Mouse (Mus musculus) limb, embryonic 14.5 days (tissue): ENCODE measurements around the gene Tmed8. TPM values are rescaled to one million over a fixed set of nuclear protein-coding genes. Genes with fewer than 3 reads are reported as not detected.
"Not testable (repeated sequence)": the region's sequence is repeated elsewhere in the genome, so short reads cannot be mapped to it uniquely, and the experiment has no call there.

ENCODE experiments used
- ATAC-seq: fragments of 200-750 bp; cut with Nextera tagmentation; 2 replicates; pipeline ENCODE4 v1.8.0; 2017; ENCODE audit warnings: low read depth, moderate number of reproducible peaks, moderate TSS enrichment; ENCODE audit not compliant: low FRiP score
- DNase-seq: peaks from one replicate; pipeline ENCODE4 v3.0.0-alpha.2; 2015; ENCODE audit warnings: low spot score
- H3K27ac ChIP-seq: fragments of 300-500 bp; sonication (generic); replicated peaks from 2 replicates; pipeline ENCODE4 v1.5.1; 2014; ENCODE audit warnings: low read depth, mild to moderate bottlenecking, low read length, moderate library complexity, mixed read lengths
- H3K27me3 ChIP-seq: fragments of 300-500 bp; sonication (generic); 2 replicates; pipeline ENCODE4 v1.6.1; 2014; ENCODE audit warnings: low read length, mixed read lengths; ENCODE audit not compliant: control insufficient read depth, insufficient read depth
- H3K36me3 ChIP-seq: fragments of 300-500 bp; sonication (generic); 2 replicates; pipeline ENCODE4 v1.6.1; 2014; ENCODE audit warnings: mild to moderate bottlenecking, low read length, moderate library complexity, mixed read lengths; ENCODE audit not compliant: control insufficient read depth, insufficient read depth
- H3K4me1 ChIP-seq: fragments of 300-500 bp; sonication (generic); 2 replicates; pipeline ENCODE4 v1.6.1; 2014; ENCODE audit warnings: antibody characterized with exemption, low read length, mixed read lengths; ENCODE audit not compliant: control insufficient read depth, insufficient read depth
- H3K4me2 ChIP-seq: fragments of 300-500 bp; sonication (generic); replicated peaks from 2 replicates; pipeline ENCODE4 v1.6.1; 2014; ENCODE audit warnings: low read depth, mild to moderate bottlenecking, low read length, moderate library complexity; ENCODE audit not compliant: severe bottlenecking
- H3K4me3 ChIP-seq: fragments of 300-500 bp; sonication (generic); replicated peaks from 2 replicates; pipeline ENCODE4 v1.5.1; 2014; ENCODE audit warnings: low read length
- H3K9ac ChIP-seq: fragments of 300-500 bp; sonication (generic); 2 replicates; pipeline ENCODE4 v1.6.1; 2014; ENCODE audit warnings: mild to moderate bottlenecking, low read depth, low read length, moderate library complexity; ENCODE audit not compliant: severe bottlenecking
- H3K9me3 ChIP-seq: fragments of 300-500 bp; sonication (generic); 2 replicates; pipeline ENCODE4 v1.6.1; 2016; ENCODE audit warnings: low read length; ENCODE audit not compliant: control insufficient read depth
- POLR2A ChIP-seq: fragments of 200-500 bp; IDR thresholded peaks from 2 replicates; pipeline ENCODE4 v1.8.0; 2012; ENCODE audit warnings: inconsistent platforms, mild to moderate bottlenecking, moderate library complexity, borderline replicate concordance; ENCODE audit not compliant: insufficient read depth, insufficient read length; ENCODE audit errors: extremely low read depth
- whole genome bisulfite sequencing: fragments of 180-500 bp; shearing (Covaris S2); extraction: QIAGEN DNeasy Blood & Tissue Kit; methylation state at CpG from one replicate; pipeline ENCODE4 v1.1.7; 2014; 5-methylcytosine and 5-hydroxymethylcytosine counted together
- polyA plus RNA-seq, 2 experiments: library from polyadenylated mRNA; depleted of rRNA in 1 of 2; stranded (reverse) in 1 of 2; unstranded in 1 of 2; fragments of >200 nt; fragmentation: Nextera tagmentation in 1 of 2; extraction: Ambion mirVana in 1 of 2; gene quantifications; 2 replicates each; pipeline versions ENCODE4 v1.2.1 to v1.2.3; 2012 to 2014

The Tmed8 gene
- polyA plus RNA-seq, 2 experiments: 2.9 to 6.2 TPM

GRCm38 (mm10) chr12:87212844-87213606, 12.8 kb upstream of the Tmed8 start:
- Histone ChIP-seq H3K9ac (no peak overlapping the region), H3K4me2 (no peak overlapping the region), H3K4me3 (no peak overlapping the region), H3K9me3 (no peaks in the 10 kb centered on the region), H3K27ac (no peak overlapping the region), H3K36me3 (no peaks in the 10 kb centered on the region), H3K27me3 (no peaks in the 10 kb centered on the region), H3K4me1 (no peaks in the 10 kb centered on the region)
- no peak for TF ChIP-seq POLR2A
- WGBS: 56% methylated on average over 2 of the region's 2 CpGs
- no peak for DNase-seq
- ATAC-seq: no peak

GRCm38 (mm10) chr12:87205789-87206188, 5.5 kb upstream of the Tmed8 start:
- not testable (repeated sequence) for H3K9ac ChIP-seq, DNase-seq, H3K27ac ChIP-seq, H3K4me2 ChIP-seq, H3K4me3 ChIP-seq, H3K9me3 ChIP-seq, H3K36me3 ChIP-seq, H3K4me1 ChIP-seq, ATAC-seq, H3K27me3 ChIP-seq
- 88% methylated on average over 5 of the region's 5 CpGs for WGBS

- 70% methylated on average over 5 of the region's 5 CpGs for WGBS
- no peak overlapping the region for H3K27ac ChIP-seq
- DNase-seq (no peak), ATAC-seq (no peak)
- H3K27me3 ChIP-seq: no peaks in the 10 kb centered on the region
- no peak overlapping the region for H3K4me2 ChIP-seq
- no peak overlapping the region for H3K4me3 ChIP-seq
- peaks cover 15% of the 10 kb centered on the region for H3K4me1 ChIP-seq
- H3K9ac ChIP-seq: no peak overlapping the region
- H3K9me3 ChIP-seq: no peaks in the 10 kb centered on the region
- TF ChIP-seq POLR2A: no peak
- H3K36me3 ChIP-seq: no peaks in the 10 kb centered on the region
Measured at GRCm38 (mm10) chr12:87201694-87202093, 1.4 kb upstream of the Tmed8 start.

GRCm38 (mm10) chr12:87199206-87199972, 865 bp downstream of the Tmed8 start, which contains the start of gene Samd15:
TSS of gene Samd15 (plus strand) at chr12:87199723.
- H3K4me3 ChIP-seq: peak within 1 kb of the TSS; percentile 79
- WGBS: 2% methylated on average over 27 of the region's 38 CpGs
- TF ChIP-seq POLR2A: no peak
- H3K9ac ChIP-seq: peak within 1 kb of the TSS; percentile 90
- peak; percentile 21 for DNase-seq
- peak; percentile 41; the same call in 1 of the 2 replicates for ATAC-seq
- H3K9me3 ChIP-seq: no peaks in the 10 kb centered on the region
- no peaks in the 10 kb centered on the region for H3K27me3 ChIP-seq
- peak within 1 kb of the TSS; percentile 83 for H3K4me2 ChIP-seq
- peaks cover 15% of the 10 kb centered on the region for H3K4me1 ChIP-seq
- H3K27ac ChIP-seq: peak within 1 kb of the TSS; percentile 65
- H3K36me3 ChIP-seq: no peaks in the 10 kb centered on the region

- TF ChIP-seq POLR2A: no peak
Measured at GRCm38 (mm10) chr12:87198792-87199191, 1.5 kb downstream of the Tmed8 start.

More at GRCm38 (mm10) chr12:87198792-87199191, 1.5 kb downstream of the Tmed8 start:
- no peaks in the 10 kb centered on the region for H3K36me3 ChIP-seq
- H3K4me3 ChIP-seq: peak overlapping the region; percentile 79
- H3K27ac ChIP-seq: no peak overlapping the region
- no peak for ATAC-seq
- 44% methylated on average over 6 of the region's 6 CpGs for WGBS
- DNase-seq: no peak
- H3K9ac ChIP-seq: no peak overlapping the region
- H3K9me3 ChIP-seq: no peaks in the 10 kb centered on the region
- H3K4me1 ChIP-seq: peaks cover 15% of the 10 kb centered on the region
- peak overlapping the region; percentile 83 for H3K4me2 ChIP-seq
- H3K27me3 ChIP-seq: no peaks in the 10 kb centered on the region
